Mouse (Mus musculus) hindbrain, embryonic 16.5 days (tissue): ENCODE measurements around the gene Rimklb. TPM values are rescaled to one million over a fixed set of nuclear protein-coding genes. Genes with fewer than 3 reads are reported as not detected.

Source experiments
- ATAC-seq: fragments of 200-750 bp; cut with Nextera tagmentation; 2 replicates; pipeline ENCODE4 v1.8.0; 2017; ENCODE audit warnings: moderate TSS enrichment, moderate library complexity
- H3K27ac ChIP-seq: fragments of 300-500 bp; sonication (generic); 2 replicates; pipeline ENCODE4 v1.5.1; 2014; ENCODE audit warnings: low read depth, mild to moderate bottlenecking, control low read depth, low read length, moderate library complexity
- H3K27me3 ChIP-seq: fragments of 300-500 bp; sonication (generic); replicated peaks from 2 replicates; pipeline ENCODE4 v1.6.1; 2014; ENCODE audit warnings: low read length; ENCODE audit not compliant: control insufficient read depth, insufficient read depth
- H3K36me3 ChIP-seq: fragments of 300-500 bp; sonication (generic); 2 replicates; pipeline ENCODE4 v1.6.1; 2014; ENCODE audit warnings: mild to moderate bottlenecking, low read length, moderate library complexity, mixed read lengths; ENCODE audit not compliant: control insufficient read depth, insufficient read depth
- H3K4me1 ChIP-seq: fragments of 300-500 bp; sonication (generic); 2 replicates; pipeline ENCODE4 v1.6.1; 2014; ENCODE audit warnings: low read depth, low read length; ENCODE audit not compliant: control insufficient read depth, insufficient read depth
- H3K4me2 ChIP-seq: fragments of 300-500 bp; sonication (generic); 2 replicates; pipeline ENCODE4 v1.6.1; 2014; ENCODE audit warnings: mild to moderate bottlenecking, low read length, control low read depth, moderate library complexity
- H3K4me3 ChIP-seq: fragments of 300-500 bp; sonication (generic); 2 replicates; pipeline ENCODE4 v1.5.1; 2014; ENCODE audit warnings: mild to moderate bottlenecking, low read length, control low read depth, moderate library complexity
- H3K9ac ChIP-seq: fragments of 300-500 bp; sonication (generic); 2 replicates; pipeline ENCODE4 v1.6.1; 2014; ENCODE audit warnings: low read depth, mild to moderate bottlenecking, control low read depth, low read length, moderate library complexity
- H3K9me3 ChIP-seq: fragments of 300-500 bp; sonication (generic); 2 replicates; pipeline ENCODE4 v1.6.1; 2014; ENCODE audit warnings: mild to moderate bottlenecking, low read length, moderate library complexity; ENCODE audit not compliant: control insufficient read depth
- WGBS: fragments of 180-500 bp; shearing (Covaris S2); extraction: QIAGEN DNeasy Blood & Tissue Kit; methylation state at CpG from one replicate; pipeline ENCODE4 v1.1.7; 2014; 5-methylcytosine and 5-hydroxymethylcytosine counted together
- polyA plus RNA-seq: library from polyadenylated mRNA; unstranded; fragments of >200 nt; fragmentation: Nextera tagmentation; extraction: Ambion mirVana; gene quantifications from 2 replicates; pipeline ENCODE4 v1.2.1, GENCODE M21; 2015

The Rimklb gene
- polyA plus RNA-seq, 1 experiment from 2014 or later, result 105 TPM

DNA sequence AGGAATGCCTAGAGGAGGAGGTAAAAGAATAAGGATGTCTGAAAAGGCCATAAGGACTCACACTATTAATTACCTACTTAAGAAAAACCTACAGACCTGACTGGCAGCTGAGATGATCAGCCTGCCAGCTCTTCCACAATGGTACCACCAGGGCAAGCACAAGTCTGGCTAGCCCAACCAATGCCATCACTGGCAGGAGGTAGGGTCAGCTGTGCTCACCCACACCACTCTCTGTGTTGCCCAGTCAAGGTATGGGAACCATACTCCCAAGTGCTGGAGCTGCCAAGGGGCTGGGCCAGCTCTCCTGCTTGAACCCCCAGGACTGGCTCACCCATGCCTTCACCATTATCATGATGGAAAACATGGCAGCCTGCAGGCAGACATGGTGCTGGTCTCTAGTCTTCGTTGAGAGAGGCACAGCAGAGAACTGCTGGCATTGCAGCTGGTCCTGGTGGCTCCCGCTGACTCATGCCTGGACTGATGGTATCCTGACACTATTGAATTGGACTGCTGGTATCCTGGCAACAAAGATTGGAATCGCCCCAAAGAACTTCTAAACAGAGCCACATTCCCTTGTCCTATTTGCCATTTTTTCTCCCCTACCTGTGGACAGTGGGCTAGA lies 32.4 kb downstream of the Rimklb start:
- H3K36me3 ChIP-seq, result peaks cover 31% of the 10 kb centered on the region
- 67% methylated on average over 3 of the region's 3 CpGs for WGBS
- H3K4me3 ChIP-seq, result no peak overlapping the region
- no peak overlapping the region for H3K4me2 ChIP-seq
- no peak overlapping the region for H3K27ac ChIP-seq
- no peaks in the 10 kb centered on the region for H3K9me3 ChIP-seq
- H3K27me3 ChIP-seq, result no peaks in the 10 kb centered on the region
- no peak overlapping the region for H3K9ac ChIP-seq
- ATAC-seq, result peak; percentile 73; the same call in 1 of the 2 replicates
- no peaks in the 10 kb centered on the region for H3K4me1 ChIP-seq

DNA sequence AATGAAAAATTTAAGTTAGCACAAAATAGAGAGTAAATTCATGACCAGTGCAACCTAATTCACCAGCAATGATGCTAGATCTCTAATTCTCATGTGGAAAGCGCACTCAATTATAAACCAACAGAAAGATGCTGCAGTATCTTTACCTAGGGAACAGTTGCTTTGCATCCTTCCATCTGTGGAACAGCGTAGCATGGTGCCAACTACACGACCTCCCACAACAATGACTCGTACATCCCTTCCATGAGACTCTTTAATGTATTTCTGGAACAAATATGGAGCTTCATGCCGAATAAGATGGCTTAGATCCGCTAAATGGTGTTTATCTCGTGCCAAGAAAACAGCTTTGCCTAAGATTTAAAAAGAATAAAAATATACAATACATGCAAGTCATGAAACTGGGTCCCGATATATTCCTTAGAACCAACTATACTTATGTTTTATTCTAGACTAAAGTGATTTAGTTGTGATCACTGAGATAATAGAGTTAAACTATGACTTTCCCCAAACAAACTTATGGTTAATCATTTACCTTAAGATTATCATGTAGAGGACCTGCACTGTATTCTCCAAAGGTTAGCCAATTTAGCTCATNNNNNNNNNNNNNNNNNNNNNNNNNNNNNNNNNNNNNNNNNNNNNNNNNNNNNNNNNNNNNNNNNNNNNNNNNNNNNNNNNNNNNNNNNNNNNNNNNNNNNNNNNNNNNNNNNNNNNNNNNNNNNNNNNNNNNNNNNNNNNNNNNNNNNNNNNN lies 39.4 kb downstream of the Rimklb start:
- 94% methylated on average over 8 of the region's 8 CpGs for WGBS

DNA sequence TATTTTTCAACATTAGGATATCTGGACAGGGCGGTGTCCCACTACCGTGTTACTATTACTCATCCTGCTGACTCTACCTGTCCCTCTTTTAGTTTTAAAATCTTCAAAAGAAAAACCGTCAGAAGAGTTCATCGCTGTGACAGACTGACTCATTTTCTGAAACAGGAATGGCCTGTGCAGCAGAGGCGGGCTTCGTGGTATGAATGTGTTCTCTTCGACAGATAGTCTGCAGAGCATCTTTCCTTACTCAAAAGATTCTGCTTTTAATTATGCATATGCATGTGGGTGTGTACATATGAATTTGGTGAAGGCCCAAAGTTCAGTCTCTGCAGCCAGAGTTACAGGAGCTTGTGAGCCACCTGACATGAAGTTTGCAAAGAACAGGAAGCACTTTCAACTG lies 50.7 kb downstream of the Rimklb start:
- H3K9ac ChIP-seq, result no peak overlapping the region
- H3K4me2 ChIP-seq, result no peak overlapping the region
- ATAC-seq, result no peak
- H3K4me1 ChIP-seq, result no peaks in the 10 kb centered on the region
- 95% methylated on average over 7 of the region's 7 CpGs for WGBS
- 0 out of 2 replicates have a peak, but pooled peaks cover 6% of the 10 kb centered on the region for H3K36me3 ChIP-seq
- H3K4me3 ChIP-seq, result no peak overlapping the region
- H3K9me3 ChIP-seq, result no peaks in the 10 kb centered on the region
- no peak overlapping the region for H3K27ac ChIP-seq
- H3K27me3 ChIP-seq, result no peaks in the 10 kb centered on the region

More for the DNA sequence above, 39.4 kb downstream of the Rimklb start:
- Histone ChIP-seq H3K27ac (no peak overlapping the region), H3K4me3 (no peak overlapping the region), H3K4me1 (no peaks in the 10 kb centered on the region), H3K9me3 (no peaks in the 10 kb centered on the region), H3K9ac (no peak overlapping the region), H3K36me3 (peaks cover 32% of the 10 kb centered on the region), H3K27me3 (no peaks in the 10 kb centered on the region), H3K4me2 (no peak overlapping the region)
- ATAC-seq, result no peak

DNA sequence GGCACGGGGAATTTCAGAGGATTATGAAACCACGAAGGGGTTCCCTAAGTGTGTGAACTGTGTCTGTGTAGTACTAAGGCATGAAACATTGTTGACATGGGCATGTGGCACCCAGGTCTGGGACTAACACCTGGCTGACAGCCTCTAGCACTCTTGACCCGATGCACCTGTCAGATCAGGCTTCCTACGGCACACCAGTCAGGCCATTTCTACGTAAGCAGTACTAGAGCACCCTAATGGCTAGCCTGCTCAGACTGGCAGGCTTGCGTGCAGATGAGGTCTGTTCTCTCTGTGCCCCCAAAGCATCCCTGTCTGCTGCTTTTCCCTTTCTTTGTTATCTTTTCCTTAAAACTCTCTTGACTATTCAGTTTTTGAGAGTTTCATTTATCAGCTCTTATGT lies 53.3 kb downstream of the Rimklb start:
- 71% methylated on average over 6 of the region's 6 CpGs for WGBS
- no peak overlapping the region for H3K4me2 ChIP-seq
- H3K36me3 ChIP-seq, result 0 out of 2 replicates have a peak, but pooled peaks cover 2% of the 10 kb centered on the region
- no peaks in the 10 kb centered on the region for H3K27me3 ChIP-seq
- no peak overlapping the region for H3K27ac ChIP-seq
- H3K4me3 ChIP-seq, result no peak overlapping the region
- H3K9me3 ChIP-seq, result no peaks in the 10 kb centered on the region
- 0 out of 2 replicates have a peak, but pooled peaks have one; percentile 46 for ATAC-seq
- H3K4me1 ChIP-seq, result no peaks in the 10 kb centered on the region
- no peak overlapping the region for H3K9ac ChIP-seq

DNA sequence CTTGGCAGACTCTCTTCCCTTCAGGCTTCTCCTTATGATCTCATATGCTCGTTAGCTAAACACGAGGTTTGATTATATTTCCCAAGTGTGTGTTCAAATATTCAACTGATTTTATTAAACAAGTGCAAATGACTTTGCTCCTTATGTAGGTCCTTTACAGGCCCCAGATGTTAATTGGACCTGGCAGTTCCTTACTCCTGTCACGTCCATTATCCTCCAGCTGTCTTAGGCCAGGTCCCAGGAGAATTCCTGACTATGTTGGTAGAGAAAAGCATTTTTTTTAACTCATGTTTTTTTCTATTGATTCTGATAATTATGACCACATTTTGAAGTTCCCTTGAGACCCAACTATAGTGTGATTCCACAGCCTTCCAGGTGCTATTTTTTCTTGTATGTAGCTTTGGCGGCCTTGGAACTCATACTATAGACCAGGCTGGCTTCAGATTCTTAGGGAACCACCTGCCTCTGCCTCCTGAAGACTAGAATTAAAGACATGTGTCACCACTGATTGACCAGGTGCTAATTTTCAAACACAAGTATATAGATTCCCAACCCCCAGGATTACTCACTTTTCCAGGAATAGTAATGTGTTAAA lies 57.8 kb downstream of the Rimklb start:
- ATAC-seq, result peak; percentile 34; the same call in 1 of the 2 replicates
- 47% methylated on average over 4 of the region's 4 CpGs for WGBS

DNA sequence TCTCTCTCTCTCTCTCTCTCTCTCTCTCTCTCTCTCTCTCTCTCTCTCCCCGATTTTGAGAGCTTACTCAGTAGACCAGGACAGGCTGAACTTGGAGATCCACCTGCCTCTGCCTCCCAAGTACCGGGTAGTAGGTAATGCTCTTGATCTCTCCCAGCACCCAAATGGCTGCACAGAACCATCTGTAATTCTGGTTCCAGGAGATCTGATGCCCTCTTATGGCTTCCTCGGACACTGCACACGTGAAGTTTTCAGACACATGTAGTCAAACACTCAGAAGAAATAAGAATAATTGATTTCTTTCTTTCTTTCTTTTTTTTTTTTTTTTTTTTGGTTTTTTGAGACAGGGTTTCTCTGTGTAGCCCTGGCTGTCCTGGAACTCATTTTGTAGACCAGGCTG lies 59.3 kb downstream of the Rimklb start:
- Histone ChIP-seq H3K9ac (no peak overlapping the region), H3K4me2 (no peak overlapping the region), H3K9me3 (peaks cover 3% of the 10 kb centered on the region; the same call in 1 of the 2 replicates), H3K36me3 (no peaks in the 10 kb centered on the region), H3K27ac (no peak overlapping the region), H3K4me3 (no peak overlapping the region), H3K4me1 (no peaks in the 10 kb centered on the region), H3K27me3 (no peaks in the 10 kb centered on the region)
- 93% methylated on average over 4 of the region's 4 CpGs for WGBS
- ATAC-seq, result no peak

More for the DNA sequence above, 57.8 kb downstream of the Rimklb start:
- no peak overlapping the region for H3K4me3 ChIP-seq
- no peaks in the 10 kb centered on the region for H3K27me3 ChIP-seq
- no peaks in the 10 kb centered on the region for H3K4me1 ChIP-seq
- no peaks in the 10 kb centered on the region for H3K36me3 ChIP-seq
- H3K27ac ChIP-seq, result no peak overlapping the region
- no peak overlapping the region for H3K9ac ChIP-seq
- no peak overlapping the region for H3K4me2 ChIP-seq
- H3K9me3 ChIP-seq, result peaks cover 3% of the 10 kb centered on the region; the same call in 1 of the 2 replicates

DNA sequence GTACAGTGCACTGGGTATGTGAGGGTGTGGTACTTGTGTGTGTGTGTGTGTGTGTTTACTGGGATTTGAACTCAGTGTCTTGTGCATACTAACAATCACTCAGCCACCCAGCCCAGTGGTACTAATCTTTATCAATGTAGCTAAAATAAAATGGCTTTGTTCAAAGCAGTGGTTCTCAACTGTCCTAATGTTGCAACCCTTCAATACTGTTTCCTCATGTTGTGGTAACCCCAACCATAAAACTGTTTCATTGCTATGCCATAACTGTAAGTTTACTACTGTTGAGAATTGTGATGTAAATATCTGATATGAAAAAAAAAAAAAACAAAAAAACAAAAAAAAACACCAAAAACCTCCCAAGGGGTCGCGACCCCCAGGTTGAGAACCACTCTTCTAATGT lies 63.3 kb downstream of the Rimklb start:
- no peak overlapping the region for H3K27ac ChIP-seq
- H3K4me2 ChIP-seq, result no peak overlapping the region
- H3K9ac ChIP-seq, result no peak overlapping the region
- peaks cover 3% of the 10 kb centered on the region; the same call in 1 of the 2 replicates for H3K9me3 ChIP-seq
- WGBS, result 95% methylated on average over 2 of the region's 2 CpGs
- H3K4me1 ChIP-seq, result no peaks in the 10 kb centered on the region
- H3K36me3 ChIP-seq, result no peaks in the 10 kb centered on the region
- ATAC-seq, result no peak
- no peak overlapping the region for H3K4me3 ChIP-seq
- no peaks in the 10 kb centered on the region for H3K27me3 ChIP-seq

DNA sequence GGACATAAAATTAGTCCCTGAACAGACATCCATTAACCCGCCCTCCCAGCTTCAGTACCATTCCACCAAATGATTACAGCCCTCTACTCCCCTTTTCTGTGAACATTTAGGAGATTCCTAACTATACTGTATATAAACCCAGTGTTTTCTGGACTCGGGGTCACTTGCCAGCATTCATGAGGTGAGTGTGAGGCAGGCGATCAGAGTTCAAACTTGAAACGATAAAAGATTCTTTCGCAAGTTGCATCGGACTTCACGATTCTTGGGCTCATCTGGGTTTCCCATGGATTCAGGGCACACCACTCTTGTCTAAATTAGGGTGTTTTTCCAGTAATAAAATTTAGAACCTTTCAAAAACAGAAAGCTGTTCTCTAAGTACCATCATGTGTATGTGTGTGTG lies 71.1 kb downstream of the Rimklb start:
- Histone ChIP-seq H3K9me3 (no peaks in the 10 kb centered on the region), H3K9ac (no peak overlapping the region), H3K27ac (no peak overlapping the region), H3K4me3 (no peak overlapping the region), H3K36me3 (no peaks in the 10 kb centered on the region), H3K27me3 (no peaks in the 10 kb centered on the region), H3K4me2 (no peak overlapping the region), H3K4me1 (no peaks in the 10 kb centered on the region)
- 93% methylated on average over 7 of the region's 7 CpGs for WGBS
- no peak for ATAC-seq

DNA sequence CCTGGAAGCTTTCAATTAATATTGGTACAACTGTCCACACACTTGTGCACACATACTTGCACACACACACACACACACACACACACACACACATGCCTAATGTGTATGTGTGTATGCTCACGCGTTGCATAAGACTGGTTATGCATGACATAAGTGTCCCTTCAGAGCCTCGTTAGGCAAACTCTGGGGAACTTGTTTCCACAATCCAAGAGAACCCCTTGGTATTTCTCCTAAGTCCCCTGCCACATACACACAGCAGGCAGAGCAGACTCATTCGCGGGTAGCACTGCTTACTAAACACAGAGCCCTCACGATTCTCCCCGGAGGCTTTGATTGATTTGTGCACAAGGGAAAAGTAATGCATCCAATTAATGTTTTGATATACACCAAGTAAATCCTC lies 81.5 kb downstream of the Rimklb start:
- no peaks in the 10 kb centered on the region for H3K27me3 ChIP-seq
- no peak overlapping the region for H3K27ac ChIP-seq
- no peak for ATAC-seq

More for the DNA sequence above, 81.5 kb downstream of the Rimklb start:
- Histone ChIP-seq H3K4me1 (no peaks in the 10 kb centered on the region), H3K9ac (no peak overlapping the region), H3K36me3 (no peaks in the 10 kb centered on the region), H3K9me3 (no peaks in the 10 kb centered on the region), H3K4me2 (no peak overlapping the region), H3K4me3 (no peak overlapping the region)
- 69% methylated on average over 7 of the region's 7 CpGs for whole genome bisulfite sequencing
